10 mouse cellular contexts compared by ENCODE assay signal in genomic region chr15:95838171-95839020, GRCm38 (mm10). TPM values are rescaled to one million over a fixed set of nuclear protein-coding genes. Genes with fewer than 3 reads are reported as not detected.
DNase-seq lines count a peak whose midpoint lies in the region; ATAC-seq lines count a peak whose summit lies in the region.
"Had no signal": no experiment of that assay in that cellular context is flagged by ENCODE, and none has a peak within 500 bp of the region (broad histone marks: within the 10 kb centered on the region; RNA-seq: fewer than 3 reads in every experiment).

No protein-coding gene starts in this region.

- no peak overlapping the region for H3K9ac ChIP-seq in lung, embryonic 15.5 days
- H3K9ac ChIP-seq in stomach, embryonic 15.5 days, result no peak overlapping the region

- H3K4me2 ChIP-seq in lung, embryonic 15.5 days, result peak overlapping the region; percentile 18; the same call in 1 of the 2 replicates
- H3K4me2 ChIP-seq in stomach, embryonic 15.5 days, result no peak overlapping the region

- DNase-seq in lung, postnatal 25 days (ENCODE audit: low spot score), result no peak
- DNase-seq in fibroblast of lung, adult 2 months (ENCODE audit: low read depth), result peak; percentile 81
- DNase-seq in kidney, postnatal 36 days, result peak; percentile 84 to 85
- no peak for DNase-seq in retina, postnatal 1 day
- DNase-seq in urinary bladder, postnatal 14 days (ENCODE audit: low spot score), result no peak
- DNase-seq in frontal cortex, postnatal 10 days (ENCODE audit: low spot score in 2 of 2), result no peak

- no peak overlapping the region for H3K4me3 ChIP-seq in lung, embryonic 15.5 days
- H3K4me3 ChIP-seq in stomach, embryonic 15.5 days (replicated peaks), result no peak overlapping the region

- 48% methylated on average over 11 of the region's 11 CpGs for WGBS in lung, embryonic 15.5 days
- WGBS in stomach, embryonic 15.5 days, result 50% methylated on average over 11 of the region's 11 CpGs

- H3K27ac ChIP-seq in lung, embryonic 15.5 days, result peak overlapping the region; percentile 79
- peak overlapping the region; percentile 69 for H3K27ac ChIP-seq in stomach, embryonic 15.5 days
- H3K27ac ChIP-seq: macrophage had no signal

- no peaks in the 10 kb centered on the region for H3K27me3 ChIP-seq in lung, embryonic 15.5 days
- no peaks in the 10 kb centered on the region for H3K27me3 ChIP-seq in stomach, embryonic 15.5 days (replicated peaks)

- no peak for ATAC-seq in lung, embryonic 15.5 days (ENCODE audit: borderline replicate concordance, extremely low read depth, low FRiP score, low TSS enrichment)
- peak; percentile 82 for ATAC-seq in stomach, embryonic 15.5 days (ENCODE audit: insufficient read depth, low FRiP score, low read depth)
- ATAC-seq: forebrain, embryonic 16.5 days had no signal

- H3K36me3 ChIP-seq in lung, embryonic 15.5 days, result no peaks in the 10 kb centered on the region
- no peaks in the 10 kb centered on the region for H3K36me3 ChIP-seq in stomach, embryonic 15.5 days

- H3K4me1 ChIP-seq in lung, embryonic 15.5 days, result peaks cover 49% of the 10 kb centered on the region
- H3K4me1 ChIP-seq in stomach, embryonic 15.5 days, result peaks cover 15% of the 10 kb centered on the region

- H3K9me3 ChIP-seq in lung, embryonic 15.5 days, result no peaks in the 10 kb centered on the region
- H3K9me3 ChIP-seq in stomach, embryonic 15.5 days, result no peaks in the 10 kb centered on the region

RNA-seq across cellular contexts. Expression of gene Ano6, which starts 47.8 kb away (rescaled TPM):
- polyA plus RNA-seq in lung, embryonic 15.5 days (2015; fragmentation: Nextera tagmentation; extraction: Ambion mirVana), result 39.5 and 44.0 TPM in 2 replicates
- polyA plus RNA-seq in stomach, embryonic 15.5 days (2015; fragmentation: Nextera tagmentation; extraction: Ambion mirVana), result 37.8 and 43.3 TPM in 2 replicates

Comparison
In these comparisons a context has a peak if more than half of its experiments do, and no peak if none do; other contexts are left out.
1. DNase-seq: peak in fibroblast of lung, adult 2 months (single experiment) and kidney, postnatal 36 days (2 of 2); none in lung, postnatal 25 days (single experiment), retina, postnatal 1 day (single experiment), urinary bladder, postnatal 14 days (single experiment) and frontal cortex, postnatal 10 days (0 of 2).